Mouse (Mus musculus): ENCODE measurements at regions not wholly inside any gene's neighbourhood (a gene's known extent, or its start where the extent isn't known, plus 50 kb on each side); places are given as distances from the start of the nearest gene placed in this dataset.
A peak's percentile ranks its signal among the peaks of the same experiment; 100 is the strongest.

- no peak for DNase-seq (ENCODE audit: low spot score in 2 of 2)
Measured at GRCm38 (mm10) chr9:50257162-50257561, 87.6 kb downstream of the Rpl10-ps3 start.

- peak in 1 of 2 experiments; percentile 35 for DNase-seq (ENCODE audit: low spot score in 2 of 2)
Measured at GRCm38 (mm10) chr9:50244982-50245671, 99.6 kb downstream of the Rpl10-ps3 start.

GRCm38 (mm10) chr9:50240923-50241322 lies 103.8 kb downstream of the Rpl10-ps3 start:
- no peak for DNase-seq (ENCODE audit: low spot score in 2 of 2)

- no peak for DNase-seq (ENCODE audit: low spot score in 2 of 2)
Measured at GRCm38 (mm10) chr9:50235908-50236307, 108.9 kb downstream of the Rpl10-ps3 start.

- no peak for DNase-seq (ENCODE audit: low spot score in 2 of 2)
Measured at GRCm38 (mm10) chr9:50234655-50235054, 110.1 kb downstream of the Rpl10-ps3 start.

- DNase-seq (ENCODE audit: low spot score in 2 of 2): no peak
Measured at GRCm38 (mm10) chr9:50232958-50233510, 111.7 kb downstream of the Rpl10-ps3 start.

- no peak for DNase-seq (ENCODE audit: low spot score in 2 of 2)
Measured at GRCm38 (mm10) chr9:50210481-50210880, 134.3 kb downstream of the Rpl10-ps3 start.

GRCm38 (mm10) chr9:50199422-50200218 lies 145.1 kb downstream of the Rpl10-ps3 start:
- no peak for DNase-seq (ENCODE audit: low spot score in 2 of 2)

GRCm38 (mm10) chr9:50192400-50193110 lies 152.2 kb downstream of the Rpl10-ps3 start:
- no peak for DNase-seq (ENCODE audit: low spot score in 2 of 2)

- no peak for DNase-seq (ENCODE audit: low spot score in 2 of 2)
Measured at GRCm38 (mm10) chr9:50191136-50191535, 153.6 kb downstream of the Rpl10-ps3 start.

GRCm38 (mm10) chr9:50188576-50189070 lies 156.1 kb downstream of the Rpl10-ps3 start:
- peak in 1 of 2 experiments; percentile 15 for DNase-seq (ENCODE audit: low spot score in 2 of 2)

- no peak for DNase-seq (ENCODE audit: low spot score in 2 of 2)
Measured at GRCm38 (mm10) chr9:50181360-50181759, 163.4 kb downstream of the Rpl10-ps3 start.

- DNase-seq (ENCODE audit: low spot score in 2 of 2): no peak
Measured at GRCm38 (mm10) chr9:50176131-50176530, 168.6 kb downstream of the Rpl10-ps3 start.

GRCm38 (mm10) chr9:50171826-50172464 lies 172.8 kb downstream of the Rpl10-ps3 start:
- peak; percentile 63 to 91 for DNase-seq (ENCODE audit: low spot score in 2 of 2)

GRCm38 (mm10) chr9:50171164-50171563 lies 173.6 kb downstream of the Rpl10-ps3 start:
- DNase-seq (ENCODE audit: low spot score in 2 of 2): no peak

GRCm38 (mm10) chr9:50170637-50171036 lies 174.1 kb downstream of the Rpl10-ps3 start:
- no peak for DNase-seq (ENCODE audit: low spot score in 2 of 2)

- DNase-seq (ENCODE audit: low spot score in 2 of 2): peak in 1 of 2 experiments; percentile 34
Measured at GRCm38 (mm10) chr9:50154618-50155017, 190.2 kb downstream of the Rpl10-ps3 start.

- DNase-seq (ENCODE audit: low spot score in 2 of 2): no peak
Measured at GRCm38 (mm10) chr9:50150091-50150490, 194.7 kb downstream of the Rpl10-ps3 start.

- no peak for DNase-seq (ENCODE audit: low spot score in 2 of 2)
Measured at GRCm38 (mm10) chr9:50142756-50143155, 202.0 kb downstream of the Rpl10-ps3 start.

GRCm38 (mm10) chr9:50142091-50142490 lies 202.7 kb downstream of the Rpl10-ps3 start:
- DNase-seq (ENCODE audit: low spot score in 2 of 2): no peak

- DNase-seq (ENCODE audit: low spot score in 2 of 2): no peak
Measured at GRCm38 (mm10) chr9:50141176-50141575, 203.6 kb downstream of the Rpl10-ps3 start.

All from layer of hippocampus, postnatal 14 days (tissue).